Mouse (Mus musculus) brain, embryonic 14.5 days (tissue): ENCODE measurements around the gene Elovl2. TPM values are rescaled to one million over a fixed set of nuclear protein-coding genes. Genes with fewer than 3 reads are reported as not detected.
"Not testable (repeated sequence)": the region's sequence is repeated elsewhere in the genome, so short reads cannot be mapped to it uniquely, and the experiment has no call there.

Source experiments
- DNase-seq: peaks from one replicate; pipeline ENCODE4 v3.0.0-alpha.2; 2011; ENCODE audit warnings: low read depth
- CTCF ChIP-seq: fragments of 200-500 bp; IDR thresholded peaks from 2 replicates; pipeline ENCODE4 v1.5.1; 2012; ENCODE audit warnings: inconsistent platforms, mild to moderate bottlenecking, moderate library complexity, borderline replicate concordance; ENCODE audit not compliant: insufficient read depth, insufficient read length; ENCODE audit errors: extremely low read depth
- POLR2A ChIP-seq: fragments of 200-500 bp; IDR thresholded peaks from 2 replicates; pipeline ENCODE4 v1.6.1; 2012; ENCODE audit warnings: mild to moderate bottlenecking, inconsistent platforms, borderline replicate concordance; ENCODE audit not compliant: poor library complexity, insufficient read depth, insufficient read length, severe bottlenecking; ENCODE audit errors: extremely low read depth
- polyA plus RNA-seq: library from polyadenylated mRNA; depleted of rRNA; stranded (reverse); fragments of >200 nt; gene quantifications from 2 replicates; pipeline ENCODE4 v1.2.3, GENCODE M21; 2012

Gene Elovl2
- polyA plus RNA-seq, 1 experiment: 39.5 TPM

- no peak for TF ChIP-seq CTCF
- no peak for TF ChIP-seq POLR2A
- DNase-seq: no peak
Observed at GRCm38 (mm10) chr13:41230256-41230655, 10.1 kb upstream of the Elovl2 start.

DNA sequence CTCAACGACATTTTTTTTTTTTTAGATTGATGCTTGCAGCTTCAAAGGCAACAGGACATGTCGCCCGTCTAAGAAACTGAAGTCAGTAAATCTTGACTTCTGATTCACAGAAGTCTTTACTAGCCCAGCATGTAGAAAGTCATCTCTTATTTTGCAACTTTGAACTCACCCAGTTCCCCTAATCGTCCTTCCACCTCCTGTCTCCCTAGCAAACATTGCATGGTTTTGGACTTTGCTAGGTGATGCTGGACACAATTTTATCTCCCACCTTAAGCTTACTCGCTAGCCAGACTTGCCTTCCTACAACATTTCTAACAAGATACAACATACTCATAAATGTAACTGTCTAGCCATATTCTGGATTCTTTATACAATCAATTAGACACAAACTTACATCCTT, 7.9 kb upstream of the Elovl2 start:
- no peak for TF ChIP-seq POLR2A
- no peak for TF ChIP-seq CTCF
- no peak for DNase-seq

DNA sequence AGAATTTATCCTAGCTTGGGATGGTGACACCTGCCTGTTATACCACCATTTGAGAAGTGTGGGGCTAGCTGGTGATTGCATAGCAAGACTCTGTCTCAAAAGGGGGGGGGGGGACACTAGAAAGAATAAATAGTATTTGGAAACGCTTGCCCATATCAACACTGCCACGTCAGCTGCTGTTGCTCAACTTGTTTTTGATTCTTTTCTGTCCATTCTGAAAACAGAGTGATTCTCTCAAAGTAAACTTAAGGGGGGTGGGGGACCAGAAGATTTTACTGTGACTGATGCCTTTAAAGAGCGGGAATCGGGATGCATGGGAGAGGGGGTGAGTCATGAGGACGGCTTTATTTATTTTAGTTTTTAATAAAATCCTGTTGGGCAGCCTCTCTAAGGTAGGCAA, 6.3 kb upstream of the Elovl2 start:
- no peak for TF ChIP-seq POLR2A
- no peak for TF ChIP-seq CTCF
- no peak for DNase-seq

DNA sequence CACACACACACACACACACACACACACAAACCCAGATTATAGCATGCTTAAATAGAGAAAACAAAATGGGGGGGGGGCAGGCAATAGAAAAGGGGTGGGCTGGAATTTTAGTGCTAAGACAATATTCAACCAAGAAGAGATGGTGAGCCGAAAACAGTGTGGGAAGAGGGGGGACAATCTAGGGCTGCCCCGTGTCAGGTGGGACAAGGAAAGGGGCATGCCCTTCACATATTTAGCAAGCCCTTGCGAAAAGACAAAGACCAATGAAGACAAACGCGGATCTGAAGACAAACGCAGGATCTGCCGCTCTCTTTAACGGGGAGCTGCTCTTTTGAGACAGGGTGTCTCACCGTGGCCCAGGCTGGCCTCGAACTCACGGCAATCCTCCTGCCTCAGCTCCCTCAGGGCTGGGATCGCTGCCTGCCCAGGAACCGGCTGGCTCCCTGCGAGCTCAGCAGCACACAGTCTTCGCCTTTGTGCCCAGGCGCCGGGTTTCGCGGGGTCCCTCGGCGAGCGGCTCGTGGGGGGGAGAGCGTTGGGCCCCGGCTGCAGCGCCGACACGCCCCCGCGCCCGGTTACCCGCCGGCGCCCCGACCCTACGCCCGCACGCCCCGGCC, 410 bp downstream of the Elovl2 start:
- peak; percentile 74 for DNase-seq
- TF ChIP-seq CTCF (no peak), POLR2A (no peak)

DNA sequence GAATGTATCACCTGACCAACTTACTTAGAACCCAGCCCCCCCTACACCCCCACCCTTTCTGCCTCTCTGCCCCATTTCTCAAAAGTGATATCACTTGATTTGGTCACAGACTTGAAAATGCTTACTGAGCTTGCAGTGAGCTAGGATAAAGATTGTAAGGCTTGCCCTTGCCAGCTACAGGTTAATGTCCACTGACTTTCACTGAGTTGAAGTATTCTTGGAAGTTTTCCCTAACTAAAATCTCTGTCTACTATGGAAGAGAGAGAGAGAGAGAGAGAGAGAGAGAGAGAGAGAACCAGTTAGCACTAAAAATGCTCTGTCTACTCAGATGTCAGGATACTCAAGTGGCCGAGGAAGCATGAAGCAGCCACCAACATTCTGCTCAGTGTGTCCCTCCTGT, 1.1 kb downstream of the Elovl2 start:
- DNase-seq: no peak
- no peak for TF ChIP-seq CTCF
- TF ChIP-seq POLR2A: no peak

DNA sequence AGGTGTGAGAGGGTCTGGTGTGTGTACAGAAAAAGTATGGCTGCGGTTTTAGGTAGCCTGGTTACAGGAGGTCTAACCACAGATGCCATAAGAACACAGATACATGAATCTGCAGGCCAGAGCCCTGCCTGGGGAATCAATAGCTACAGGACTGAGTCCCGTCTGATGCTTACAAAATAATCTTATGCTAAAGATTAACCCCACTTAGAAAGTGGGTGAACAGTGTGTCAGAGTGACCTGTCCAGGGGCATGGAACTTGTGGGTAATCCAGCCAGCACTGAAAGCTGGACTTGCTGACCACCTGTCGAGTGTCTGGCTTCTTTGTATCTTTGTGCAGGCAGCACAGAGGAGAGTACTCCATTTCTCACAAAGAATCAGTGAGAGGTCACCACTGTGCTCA, 4.0 kb downstream of the Elovl2 start:
- no peak for DNase-seq
- no peak for TF ChIP-seq POLR2A
- no peak for TF ChIP-seq CTCF

- no peak for DNase-seq
- TF ChIP-seq CTCF: no peak
- no peak for TF ChIP-seq POLR2A
Observed at GRCm38 (mm10) chr13:41215669-41216068, 4.5 kb downstream of the Elovl2 start.

DNA sequence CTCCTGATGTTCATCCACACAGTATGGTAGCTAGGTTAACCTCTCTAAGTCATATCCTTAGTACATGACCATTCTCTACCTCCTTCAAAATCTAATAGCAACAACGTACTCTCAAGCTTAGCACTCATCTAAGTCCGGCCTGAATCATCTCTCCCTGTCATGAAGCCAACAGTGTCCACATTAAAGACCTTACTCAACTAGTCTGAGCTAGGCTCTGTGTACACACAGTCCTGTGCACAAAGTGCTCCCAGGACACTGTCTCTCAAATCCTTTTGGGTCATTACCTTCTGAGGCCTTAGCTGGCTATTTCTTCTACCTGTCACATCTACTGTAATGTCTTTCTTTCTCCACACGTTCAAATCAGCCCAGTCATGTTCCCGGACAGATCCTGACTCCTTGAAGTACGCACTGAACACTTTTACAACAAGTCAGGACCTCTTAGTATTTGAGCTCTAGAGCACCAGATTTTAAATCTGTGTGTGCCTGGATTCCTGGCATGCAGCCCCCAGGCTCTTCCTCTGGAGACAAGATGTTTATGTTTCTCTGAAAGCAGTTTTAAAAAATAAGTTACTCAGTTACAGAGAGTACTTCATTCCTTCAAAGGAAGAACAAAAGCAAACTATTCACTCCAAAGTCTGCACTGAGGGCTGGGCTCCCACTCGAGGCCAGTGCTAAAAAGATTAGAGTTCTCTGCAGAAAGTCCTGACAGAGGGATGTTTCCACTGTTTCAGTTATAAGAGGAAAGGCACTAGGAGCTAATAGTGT, 7.5 kb downstream of the Elovl2 start:
- TF ChIP-seq CTCF (no peak), POLR2A (no peak)
- DNase-seq: no peak

- no peak for DNase-seq
- no peak for TF ChIP-seq POLR2A
- TF ChIP-seq CTCF: no peak
Observed at GRCm38 (mm10) chr13:41211276-41211675, 8.9 kb downstream of the Elovl2 start.

GRCm38 (mm10) chr13:41206241-41206640, 14.0 kb downstream of the Elovl2 start:
- TF ChIP-seq CTCF (no peak), POLR2A (no peak)
- DNase-seq: no peak

DNA sequence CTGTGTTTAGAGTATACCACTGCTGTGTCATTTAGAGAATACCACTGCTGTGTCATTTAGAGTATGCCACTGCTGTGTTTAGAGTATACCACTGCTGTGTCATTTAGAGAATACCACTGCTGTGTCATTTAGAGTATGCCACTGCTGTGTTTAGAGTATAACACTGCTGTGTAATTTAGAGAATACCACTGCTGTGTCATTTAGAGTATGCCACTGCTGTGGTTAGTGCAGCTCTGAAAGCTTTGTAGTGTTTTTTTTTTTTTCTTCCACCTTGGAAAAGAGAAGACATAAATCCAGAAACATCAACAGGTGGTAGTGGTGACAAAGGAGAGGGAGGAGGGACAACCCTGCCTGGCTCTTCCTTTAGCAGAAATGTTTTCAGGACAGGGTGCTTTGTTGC, 14.6 kb downstream of the Elovl2 start:
- DNase-seq: not testable (repeated sequence)

GRCm38 (mm10) chr13:41203691-41204090, 16.5 kb downstream of the Elovl2 start:
- DNase-seq: no peak
- TF ChIP-seq CTCF: no peak
- no peak for TF ChIP-seq POLR2A

GRCm38 (mm10) chr13:41203289-41203688, 16.9 kb downstream of the Elovl2 start:
- peak; percentile 47 for DNase-seq
- no peak for TF ChIP-seq CTCF
- no peak for TF ChIP-seq POLR2A
